Mouse (Mus musculus) thymus, adult 2 months (tissue): ENCODE results near the gene Myl4. TPM values are rescaled to one million over a fixed set of nuclear protein-coding genes. Genes with fewer than 3 reads are reported as not detected.
A peak's percentile ranks its signal among the peaks of the same experiment; 100 is the strongest.

Experiments used
- DNase-seq: peaks from one replicate; pipeline ENCODE4 v3.0.0; 2021
- H3K27ac ChIP-seq: fragments of 200-500 bp; 2 replicates; pipeline ENCODE4 v1.5.1; 2012; ENCODE audit warnings: low read length, control low read depth; ENCODE audit not compliant: control insufficient read depth, insufficient read depth
- H3K27me3 ChIP-seq: fragments of 200-500 bp; 2 replicates; pipeline ENCODE4 v1.6.1; 2012; ENCODE audit warnings: mild to moderate bottlenecking, low read length, moderate library complexity, mixed read lengths; ENCODE audit not compliant: control insufficient read depth, insufficient read depth
- H3K36me3 ChIP-seq: fragments of 200-500 bp; 2 replicates; pipeline ENCODE4 v1.6.1; 2012; ENCODE audit warnings: mild to moderate bottlenecking, low read length, moderate library complexity; ENCODE audit not compliant: control insufficient read depth, insufficient read depth
- H3K4me1 ChIP-seq: fragments of 200-500 bp; replicated peaks from 2 replicates; pipeline ENCODE4 v1.6.1; 2012; ENCODE audit warnings: low read length; ENCODE audit not compliant: control insufficient read depth, insufficient read depth
- H3K4me3 ChIP-seq: fragments of 200-500 bp; 2 replicates; pipeline ENCODE4 v1.5.1; 2012; ENCODE audit warnings: mild to moderate bottlenecking, low read length, control low read depth, moderate library complexity; ENCODE audit not compliant: control insufficient read depth, insufficient read depth
- CTCF ChIP-seq: fragments of 200-500 bp; IDR thresholded peaks from 2 replicates; pipeline ENCODE4 v1.5.1; 2012; ENCODE audit warnings: mild to moderate bottlenecking, control low read depth, low read length, moderate library complexity, borderline replicate concordance; ENCODE audit not compliant: control insufficient read depth, poor library complexity, insufficient read depth; ENCODE audit errors: extremely low read depth
- POLR2A ChIP-seq: fragments of 200-500 bp; IDR thresholded peaks from 2 replicates; pipeline ENCODE4 v1.6.1; 2012; ENCODE audit warnings: mild to moderate bottlenecking, low read length, control low read depth, moderate library complexity; ENCODE audit not compliant: control insufficient read depth, poor library complexity, insufficient read depth; ENCODE audit errors: extremely low read depth
- WGBS: fragments of 180-500 bp; shearing (Covaris S2); methylation state at CpG from one replicate; pipeline ENCODE4 v1.1.7; 2018; 5-methylcytosine and 5-hydroxymethylcytosine counted together
- polyA plus RNA-seq: library from polyadenylated mRNA; depleted of rRNA; stranded (reverse); fragments of >200 nt; gene quantifications from 2 replicates; pipeline ENCODE4 v1.2.3, GENCODE M21; 2012

The Myl4 gene
- polyA plus RNA-seq, 1 experiment = 60.8 TPM

- 90% methylated on average over 11 of the region's 11 CpGs for WGBS
- no peak overlapping the region for H3K27ac ChIP-seq
Measured at GRCm38 (mm10) chr11:104627616-104628301, 77.3 kb downstream of the Myl4 start.

GRCm38 (mm10) chr11:104628566-104628965 lies 78.1 kb downstream of the Myl4 start:
- Histone ChIP-seq H3K36me3 (no peaks in the 10 kb centered on the region), H3K4me1 (peaks cover 15% of the 10 kb centered on the region), H3K4me3 (no peak overlapping the region), H3K27ac (no peak overlapping the region), H3K27me3 (no peaks in the 10 kb centered on the region)
- 86% methylated on average over 5 of the region's 5 CpGs for WGBS
- TF ChIP-seq POLR2A (no peak), CTCF (no peak)
- no peak for DNase-seq

More at GRCm38 (mm10) chr11:104627616-104628301, 77.3 kb downstream of the Myl4 start:
- no peak for DNase-seq
- Histone ChIP-seq H3K27me3 (no peaks in the 10 kb centered on the region), H3K36me3 (no peaks in the 10 kb centered on the region), H3K4me3 (no peak overlapping the region), H3K4me1 (peaks cover 15% of the 10 kb centered on the region)
- TF ChIP-seq CTCF (no peak), POLR2A (no peak)

- H3K4me3 ChIP-seq = no peak overlapping the region
- TF ChIP-seq CTCF (no peak), POLR2A (no peak)
- no peaks in the 10 kb centered on the region for H3K36me3 ChIP-seq
- peak; percentile 16 for DNase-seq
- no peaks in the 10 kb centered on the region for H3K27me3 ChIP-seq
- H3K4me1 ChIP-seq = peaks cover 13% of the 10 kb centered on the region
- H3K27ac ChIP-seq = no peak overlapping the region
- WGBS = 38% methylated on average over 7 of the region's 7 CpGs
Measured at GRCm38 (mm10) chr11:104630185-104630835, 79.8 kb downstream of the Myl4 start.

GRCm38 (mm10) chr11:104631306-104631705 lies 80.8 kb downstream of the Myl4 start:
- Histone ChIP-seq H3K27ac (no peak overlapping the region), H3K4me3 (no peak overlapping the region), H3K36me3 (no peaks in the 10 kb centered on the region), H3K4me1 (peaks cover 13% of the 10 kb centered on the region), H3K27me3 (no peaks in the 10 kb centered on the region)
- 56% methylated on average over 1 of the region's 1 CpGs for WGBS
- no peak for TF ChIP-seq CTCF
- TF ChIP-seq POLR2A = no peak
- peak; percentile 27 for DNase-seq

- WGBS = 25% methylated on average over 14 of the region's 14 CpGs
- no peaks in the 10 kb centered on the region for H3K27me3 ChIP-seq
- no peak overlapping the region for H3K4me3 ChIP-seq
- DNase-seq = no peak
- no peak overlapping the region for H3K27ac ChIP-seq
- TF ChIP-seq CTCF (no peak), POLR2A (no peak)
- peaks cover 4% of the 10 kb centered on the region for H3K4me1 ChIP-seq
- H3K36me3 ChIP-seq = no peaks in the 10 kb centered on the region
Measured at GRCm38 (mm10) chr11:104637010-104637409, 86.5 kb downstream of the Myl4 start.

- DNase-seq = no peak
- H3K36me3 ChIP-seq = no peaks in the 10 kb centered on the region
- H3K27ac ChIP-seq = no peak overlapping the region
- no peaks in the 10 kb centered on the region for H3K27me3 ChIP-seq
- H3K4me1 ChIP-seq = peaks cover 4% of the 10 kb centered on the region
- H3K4me3 ChIP-seq = no peak overlapping the region
- 85% methylated on average over 5 of the region's 5 CpGs for WGBS
- TF ChIP-seq CTCF (no peak), POLR2A (no peak)
Measured at GRCm38 (mm10) chr11:104638006-104638405, 87.5 kb downstream of the Myl4 start.
